Mouse (Mus musculus) ES-Bruce4 (cell line): ENCODE results near the gene Glce.

Source experiments
- CTCF ChIP-seq: IDR thresholded peaks from one replicate; pipeline ENCODE4 v1.8.1; 2011; ENCODE audit warnings: low read depth, low read length
- EP300 ChIP-seq: IDR thresholded peaks from 2 replicates; pipeline ENCODE4 v1.6.1; 2011; ENCODE audit warnings: low read depth, low read length; ENCODE audit not compliant: insufficient read depth
- POLR2A ChIP-seq: IDR thresholded peaks from one replicate; pipeline ENCODE4 v1.8.1; 2011; ENCODE audit warnings: low read length; ENCODE audit not compliant: insufficient read depth

- TF ChIP-seq POLR2A (no peak), EP300 (no peak), CTCF (peak; percentile 90)
Measured at GRCm38 (mm10) chr9:62050801-62051200, 71.7 kb downstream of the Glce start.
